In the genomic region with DNA sequence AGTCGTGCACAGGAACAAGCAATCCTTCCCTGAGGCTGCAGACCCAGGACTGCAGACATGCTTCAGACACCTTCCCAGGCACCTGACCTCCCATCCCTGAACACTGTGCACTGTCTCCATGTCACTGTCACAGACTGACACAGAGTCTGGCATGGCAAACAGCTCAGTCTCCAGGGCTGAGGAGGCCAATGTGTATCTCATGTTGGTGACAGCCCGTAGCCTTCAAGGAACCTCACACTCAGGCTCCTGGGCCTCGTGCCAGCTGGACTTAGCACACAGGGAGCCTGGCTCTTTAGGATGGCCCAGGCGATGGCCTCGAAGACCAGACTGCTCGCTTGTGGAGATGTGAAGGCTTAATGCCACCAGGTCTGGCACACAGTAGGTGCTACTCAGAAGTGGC, we compare ENCODE assay signal across 13 mouse cellular contexts. TPM values are rescaled to one million over a fixed set of nuclear protein-coding genes. Genes with fewer than 3 reads are reported as not detected.
DNase-seq lines count a peak whose midpoint lies in the region; ATAC-seq and TF ChIP-seq lines count a peak whose summit lies in the region.
"Had no signal": no experiment of that assay in that cellular context is flagged by ENCODE, and none has a peak within 500 bp of the region (broad histone marks: within the 10 kb centered on the region; RNA-seq: fewer than 3 reads in every experiment).

No protein-coding gene starts in this region.

- no peak overlapping the region for H3K4me3 ChIP-seq in lung, postnatal 0 days (ENCODE audit: low read depth, low read length)
- H3K4me3 ChIP-seq in hindbrain, embryonic 13.5 days: no peak overlapping the region
- H3K4me3 ChIP-seq in forebrain, embryonic 13.5 days: no peak overlapping the region
- H3K4me3 ChIP-seq: embryonic facial prominence, embryonic 13.5 days; limb, embryonic 12.5 days had no signal

- intact Hi-C loops in left cerebral cortex, postnatal 4 days (cut with DNase I): no loop called here
- intact Hi-C loops in left cerebral cortex, postnatal 25 days (cut with DNase I): no loop called here

- H3K4me2 ChIP-seq in lung, postnatal 0 days (replicated peaks; ENCODE audit: low read depth, low read length): no peak overlapping the region
- H3K4me2 ChIP-seq in hindbrain, embryonic 13.5 days: no peak overlapping the region
- H3K4me2 ChIP-seq in forebrain, embryonic 13.5 days: no peak overlapping the region
- H3K4me2 ChIP-seq: embryonic facial prominence, embryonic 13.5 days; limb, embryonic 12.5 days; midbrain, embryonic 11.5 days had no signal

- no peaks in the 10 kb centered on the region for H3K36me3 ChIP-seq in lung, postnatal 0 days (ENCODE audit: insufficient read depth, low read length)
- H3K36me3 ChIP-seq in hindbrain, embryonic 13.5 days: no peaks in the 10 kb centered on the region
- no peaks in the 10 kb centered on the region for H3K36me3 ChIP-seq in forebrain, embryonic 13.5 days (ENCODE audit: poor library complexity, severe bottlenecking)
- H3K36me3 ChIP-seq: embryonic facial prominence, embryonic 13.5 days; limb, embryonic 12.5 days had no signal

- no peak overlapping the region for H3K9ac ChIP-seq in lung, postnatal 0 days (replicated peaks; ENCODE audit: low read depth)
- no peak overlapping the region for H3K9ac ChIP-seq in hindbrain, embryonic 13.5 days
- H3K9ac ChIP-seq in forebrain, embryonic 13.5 days: no peak overlapping the region
- H3K9ac ChIP-seq: embryonic facial prominence, embryonic 13.5 days; limb, embryonic 12.5 days had no signal

- H3K4me1 ChIP-seq in lung, postnatal 0 days (ENCODE audit: insufficient read depth, low read depth, low read length): no peaks in the 10 kb centered on the region
- peaks cover 19% of the 10 kb centered on the region for H3K4me1 ChIP-seq in hindbrain, embryonic 13.5 days (replicated peaks)
- peaks cover 12% of the 10 kb centered on the region for H3K4me1 ChIP-seq in forebrain, embryonic 13.5 days
- H3K4me1 ChIP-seq: embryonic facial prominence, embryonic 13.5 days; limb, embryonic 12.5 days had no signal

- DNase-seq in left cerebral cortex, postnatal 4 days: peak; percentile 69
- no peak for DNase-seq in left cerebral cortex, postnatal 25 days (ENCODE audit: low spot score in 2 of 2)
- peak; percentile 90 for DNase-seq in adrenal gland, postnatal 14 days
- peak; percentile 80 to 83 for DNase-seq in cerebellum, postnatal 36 days
- DNase-seq in lung, postnatal 0 days (ENCODE audit: low spot score): peak; percentile 71
- DNase-seq in layer of hippocampus, adult 9-11 months: no peak

- no peaks in the 10 kb centered on the region for H3K9me3 ChIP-seq in lung, postnatal 0 days (ENCODE audit: low read length)
- no peaks in the 10 kb centered on the region for H3K9me3 ChIP-seq in hindbrain, embryonic 13.5 days
- H3K9me3 ChIP-seq in forebrain, embryonic 13.5 days (replicated peaks): no peaks in the 10 kb centered on the region
- H3K9me3 ChIP-seq: embryonic facial prominence, embryonic 13.5 days; limb, embryonic 12.5 days had no signal

- no peak for TF ChIP-seq CTCF in lung, postnatal 0 days (IDR thresholded peaks at IDR 0.05)

- H3K27me3 ChIP-seq in lung, postnatal 0 days (replicated peaks; ENCODE audit: insufficient read depth, low read length): no peaks in the 10 kb centered on the region
- 0 out of 2 replicates have a peak, but pooled peaks cover 2% of the 10 kb centered on the region for H3K27me3 ChIP-seq in hindbrain, embryonic 13.5 days
- H3K27me3 ChIP-seq in forebrain, embryonic 13.5 days: no peaks in the 10 kb centered on the region

- no peak overlapping the region for H3K27ac ChIP-seq in lung, postnatal 0 days (ENCODE audit: low read length)
- no peak overlapping the region for H3K27ac ChIP-seq in hindbrain, embryonic 13.5 days
- no peak overlapping the region for H3K27ac ChIP-seq in forebrain, embryonic 13.5 days
- H3K27ac ChIP-seq: embryonic facial prominence, embryonic 13.5 days; limb, embryonic 12.5 days had no signal

- 60% methylated on average over 6 of the region's 6 CpGs for WGBS in lung, postnatal 0 days
- WGBS in hindbrain, embryonic 13.5 days: 87% methylated on average over 6 of the region's 6 CpGs
- WGBS in forebrain, embryonic 13.5 days: 82% methylated on average over 6 of the region's 6 CpGs

- peak; percentile 67 for ATAC-seq in lung, postnatal 0 days
- no peak; the same call in 1 of the 2 replicates for ATAC-seq in hindbrain, embryonic 13.5 days (ENCODE audit: low FRiP score)
- no peak for ATAC-seq in forebrain, embryonic 13.5 days
- ATAC-seq: intestine, postnatal 0 days had no signal

- no peak for TF ChIP-seq EP300 in lung, postnatal 0 days (IDR thresholded peaks at IDR 0.05)

RNA-seq across cellular contexts. Expression of gene Kcnk15, which starts 27.4 kb away (rescaled TPM):
- not detected for total RNA-seq in left cerebral cortex, postnatal 4 days (2021)
- total RNA-seq in left cerebral cortex, postnatal 25 days (2021): under 1 TPM; 0.23 to 0.25 TPM
- not detected in 2 replicates for total RNA-seq in adrenal gland, postnatal 14 days (2021)
- not detected in 2 replicates for polyA plus RNA-seq in lung, postnatal 0 days (2015; fragmentation: Nextera tagmentation; extraction: Ambion mirVana)
- not detected in 2 replicates for polyA plus RNA-seq in hindbrain, embryonic 13.5 days (2015; fragmentation: Nextera tagmentation; extraction: Ambion mirVana)
- polyA plus RNA-seq in forebrain, embryonic 13.5 days (2015; fragmentation: Nextera tagmentation; extraction: Ambion mirVana): not detected in 2 replicates
- total RNA-seq: granulocyte monocyte progenitor cell, adult 5-6 weeks had no signal
- polyA plus RNA-seq: embryonic facial prominence, embryonic 13.5 days; intestine, postnatal 0 days; limb, embryonic 12.5 days; midbrain, embryonic 11.5 days had no signal

RNA-seq across cellular contexts. Expression of gene Rims4, which starts 37.6 kb away (rescaled TPM):
- 10 to 100 TPM; 69.5 to 72.9 TPM for total RNA-seq in left cerebral cortex, postnatal 4 days (2021)
- total RNA-seq in left cerebral cortex, postnatal 25 days (2021): 100 to 1,000 TPM in 1 of 2 experiments, 10 to 100 TPM in 1; 93.7 to 115 TPM
- total RNA-seq in adrenal gland, postnatal 14 days (2021): 72.1 and 92.7 TPM in 2 replicates
- polyA plus RNA-seq in lung, postnatal 0 days (2015; fragmentation: Nextera tagmentation; extraction: Ambion mirVana): 0.06 and 0.13 TPM in 2 replicates
- polyA plus RNA-seq in hindbrain, embryonic 13.5 days (2015; fragmentation: Nextera tagmentation; extraction: Ambion mirVana): 9.7 TPM in 2 replicates
- 2.5 and 3.0 TPM in 2 replicates for polyA plus RNA-seq in forebrain, embryonic 13.5 days (2015; fragmentation: Nextera tagmentation; extraction: Ambion mirVana)
- total RNA-seq: granulocyte monocyte progenitor cell, adult 5-6 weeks had no signal

Comparison
In these comparisons a context has a peak if more than half of its experiments do, and no peak if none do; other contexts are left out.
1. DNase-seq: peak in left cerebral cortex, postnatal 4 days (single experiment), adrenal gland, postnatal 14 days (single experiment), cerebellum, postnatal 36 days (2 of 2) and lung, postnatal 0 days (single experiment); none in left cerebral cortex, postnatal 25 days (0 of 2) and layer of hippocampus, adult 9-11 months (single experiment).